Mouse (Mus musculus) neural tube, postnatal 0 days (tissue): ENCODE results near the gene Lrp2. TPM values are rescaled to one million over a fixed set of nuclear protein-coding genes. Genes with fewer than 3 reads are reported as not detected.

ENCODE experiments used
- polyA plus RNA-seq: library from polyadenylated mRNA; unstranded; fragments of >200 nt; fragmentation: Nextera tagmentation; extraction: Ambion mirVana; gene quantifications from 2 replicates; pipeline ENCODE4 v1.2.1, GENCODE M21; 2015

The Lrp2 gene
- 0.27 and 0.32 TPM in 2 replicates for polyA plus RNA-seq

GRCm38 (mm10) chr2:69585886-69586398, at the start of gene Lrp2:
Gene Lrp2, minus strand, starts transcription at chr2:69586065.

GRCm38 (mm10) chr2:69380281-69380680, 205.6 kb downstream of the Lrp2 start, which contains the start of gene Dhrs9:
Gene Dhrs9, plus strand, starts transcription at chr2:69380445.

Other genes starting within 250 kb of the Lrp2 start
- 0.14 TPM in 1 of 2 replicates, not detected in the other for gene Abcb11, start 243.4 kb downstream of the Lrp2 start, polyA plus RNA-seq
- gene Dhrs9, start 205.6 kb downstream of the Lrp2 start, polyA plus RNA-seq = not detected in 2 replicates
- 27.0 and 35.7 TPM in 2 replicates for gene Bbs5, start 61.1 kb upstream of the Lrp2 start, polyA plus RNA-seq
- gene Klhl41, start 84.1 kb upstream of the Lrp2 start, polyA plus RNA-seq = 0.21 TPM in 1 of 2 replicates, not detected in the other
- gene Fastkd1, start 127.5 kb upstream of the Lrp2 start, polyA plus RNA-seq = 12.5 and 13.2 TPM in 2 replicates
- 111 and 131 TPM in 2 replicates for gene Ppig, start 136.5 kb upstream of the Lrp2 start, polyA plus RNA-seq
- gene Ccdc173, start 203.5 kb upstream of the Lrp2 start, polyA plus RNA-seq = 2.2 and 2.8 TPM in 2 replicates
- gene Phospho2, start 203.6 kb upstream of the Lrp2 start, polyA plus RNA-seq = 27.9 and 31.7 TPM in 2 replicates
- gene Klhl23, start 235.9 kb upstream of the Lrp2 start, polyA plus RNA-seq = 81.1 and 90.5 TPM in 2 replicates